Mouse (Mus musculus) cerebellum, postnatal 10 days (tissue): ENCODE data around the gene Stard8.
"Not testable (repeated sequence)": the region's sequence is repeated elsewhere in the genome, so short reads cannot be mapped to it uniquely, and the experiment has no call there.

ENCODE experiments used
- DNase-seq, 2 experiments: peaks; one replicate each; pipeline ENCODE4 v3.0.0; 2021; ENCODE audit warnings: mixed read lengths in 2 of 2

The Stard8 gene

GRCm38 (mm10) chrX:99003046-99003445 is at the start of gene Stard8:
Gene Stard8 (plus strand): TSS chrX:99003248.
- DNase-seq, result no peak

GRCm38 (mm10) chrX:98953941-98954340 is 49.1 kb upstream of the Stard8 start:
- peak; percentile 39 to 46 for DNase-seq

GRCm38 (mm10) chrX:98958287-98958686 is 44.8 kb upstream of the Stard8 start:
- DNase-seq, result no peak

GRCm38 (mm10) chrX:98959050-98959449 is 44.0 kb upstream of the Stard8 start:
- DNase-seq, result no peak

GRCm38 (mm10) chrX:98963742-98964141 is 39.3 kb upstream of the Stard8 start:
- no peak for DNase-seq

GRCm38 (mm10) chrX:98964513-98964912 is 38.5 kb upstream of the Stard8 start:
- no peak for DNase-seq

GRCm38 (mm10) chrX:98986611-98987010 is 16.4 kb upstream of the Stard8 start:
- not testable (repeated sequence) for DNase-seq

GRCm38 (mm10) chrX:98989574-98989973 is 13.5 kb upstream of the Stard8 start:
- DNase-seq, result peak; percentile 73

- peak; percentile 5 to 13 for DNase-seq
Measured at GRCm38 (mm10) chrX:99002065-99002464, 983 bp upstream of the Stard8 start.

- no peak for DNase-seq
Measured at GRCm38 (mm10) chrX:99010581-99010980, 7.5 kb downstream of the Stard8 start.

- no peak for DNase-seq
Measured at GRCm38 (mm10) chrX:99011281-99011680, 8.2 kb downstream of the Stard8 start.

GRCm38 (mm10) chrX:99012486-99012885 is 9.4 kb downstream of the Stard8 start:
- no peak for DNase-seq

- DNase-seq, result no peak
Measured at GRCm38 (mm10) chrX:99015705-99016104, 12.7 kb downstream of the Stard8 start.

- DNase-seq, result peak; percentile 8 to 20
Measured at GRCm38 (mm10) chrX:99016987-99017386, 13.9 kb downstream of the Stard8 start.

GRCm38 (mm10) chrX:99017874-99018273 is 14.8 kb downstream of the Stard8 start:
- DNase-seq, result no peak

GRCm38 (mm10) chrX:99019303-99019702 is 16.3 kb downstream of the Stard8 start:
- no peak for DNase-seq

- peak in 1 of 2 experiments; percentile 7 for DNase-seq
Measured at GRCm38 (mm10) chrX:99020215-99020614, 17.2 kb downstream of the Stard8 start.

GRCm38 (mm10) chrX:99021593-99021992 is 18.5 kb downstream of the Stard8 start:
- DNase-seq, result no peak

GRCm38 (mm10) chrX:99023951-99024350 is 20.9 kb downstream of the Stard8 start:
- no peak for DNase-seq

- no peak for DNase-seq
Measured at GRCm38 (mm10) chrX:99035407-99035806, 32.4 kb downstream of the Stard8 start.

- DNase-seq, result peak; percentile 73 to 86
Measured at GRCm38 (mm10) chrX:99042451-99042951, 39.5 kb downstream of the Stard8 start.

- DNase-seq, result no peak
Measured at GRCm38 (mm10) chrX:99043275-99043674, 40.2 kb downstream of the Stard8 start.

GRCm38 (mm10) chrX:99043739-99044138 is 40.7 kb downstream of the Stard8 start:
- no peak for DNase-seq

GRCm38 (mm10) chrX:99045315-99045714 is 42.3 kb downstream of the Stard8 start:
- no peak for DNase-seq

- DNase-seq, result no peak
Measured at GRCm38 (mm10) chrX:99046360-99047055, 43.5 kb downstream of the Stard8 start.
